Mouse (Mus musculus): ENCODE data around the gene Trabd. TPM values are rescaled to one million over a fixed set of nuclear protein-coding genes. Genes with fewer than 3 reads are reported as not detected.

The Trabd gene
- polyA plus RNA-seq, 1 experiment, result 52.5 TPM

GRCm38 (mm10) chr15:89060811-89061460 lies 14.0 kb upstream of the Trabd start:
- Histone ChIP-seq H3K4me3 (replicated peaks; ENCODE audit: insufficient read depth, low read depth, low read length) (peak overlapping the region; percentile 72), H3K4me1 (ENCODE audit: control insufficient read depth, insufficient read depth, low read length) (peaks cover 44% of the 10 kb centered on the region), H3K27ac (ENCODE audit: insufficient read depth, low read length) (peak overlapping the region; percentile 71), H3K27me3 (ENCODE audit: control insufficient read depth, insufficient read depth, low read length) (no peaks in the 10 kb centered on the region)
- TF ChIP-seq POLR2A (IDR thresholded peaks at IDR 0.05; ENCODE audit: borderline replicate concordance, insufficient read depth, low read length), result no peak
- no peak for TF ChIP-seq CTCF (IDR thresholded peaks at IDR 0.05; ENCODE audit: borderline replicate concordance, insufficient read depth, low read depth, low read length)
- WGBS, result 53% methylated on average over 12 of the region's 12 CpGs
- DNase-seq, result peak in 1 of 2 experiments; percentile 55

- Histone ChIP-seq H3K4me1 (ENCODE audit: control insufficient read depth, insufficient read depth, low read length) (peaks cover 51% of the 10 kb centered on the region), H3K4me3 (replicated peaks; ENCODE audit: insufficient read depth, low read depth, low read length) (no peak overlapping the region), H3K27me3 (ENCODE audit: control insufficient read depth, insufficient read depth, low read length) (no peaks in the 10 kb centered on the region), H3K27ac (ENCODE audit: insufficient read depth, low read length) (no peak overlapping the region)
- WGBS, result 80% methylated on average over 6 of the region's 6 CpGs
- TF ChIP-seq CTCF (IDR thresholded peaks at IDR 0.05; ENCODE audit: borderline replicate concordance, insufficient read depth, low read depth, low read length), result no peak
- TF ChIP-seq POLR2A (IDR thresholded peaks at IDR 0.05; ENCODE audit: borderline replicate concordance, insufficient read depth, low read length), result no peak
- DNase-seq, result peak; percentile 20 to 29
Measured at GRCm38 (mm10) chr15:89061761-89062517, 13.0 kb upstream of the Trabd start.

- Histone ChIP-seq H3K4me1 (ENCODE audit: control insufficient read depth, insufficient read depth, low read length) (peaks cover 51% of the 10 kb centered on the region), H3K27me3 (ENCODE audit: control insufficient read depth, insufficient read depth, low read length) (no peaks in the 10 kb centered on the region), H3K27ac (ENCODE audit: insufficient read depth, low read length) (peak overlapping the region; percentile 76), H3K4me3 (replicated peaks; ENCODE audit: insufficient read depth, low read depth, low read length) (no peak overlapping the region)
- DNase-seq, result peak; percentile 21 to 23
- WGBS, result 70% methylated on average over 5 of the region's 5 CpGs
- no peak for TF ChIP-seq POLR2A (IDR thresholded peaks at IDR 0.05; ENCODE audit: borderline replicate concordance, insufficient read depth, low read length)
- TF ChIP-seq CTCF (IDR thresholded peaks at IDR 0.05; ENCODE audit: borderline replicate concordance, insufficient read depth, low read depth, low read length), result no peak
Measured at GRCm38 (mm10) chr15:89062518-89062910, 12.4 kb upstream of the Trabd start.

- peaks cover 53% of the 10 kb centered on the region for H3K4me1 ChIP-seq (ENCODE audit: control insufficient read depth, insufficient read depth, low read length)
- H3K27me3 ChIP-seq (ENCODE audit: control insufficient read depth, insufficient read depth, low read length), result no peaks in the 10 kb centered on the region
- H3K27ac ChIP-seq (ENCODE audit: insufficient read depth, low read length), result peak overlapping the region; percentile 76
- WGBS, result 24% methylated on average over 7 of the region's 7 CpGs
- no peak overlapping the region for H3K4me3 ChIP-seq (replicated peaks; ENCODE audit: insufficient read depth, low read depth, low read length)
- peak in 1 of 2 experiments; percentile 39 for DNase-seq
- TF ChIP-seq CTCF (IDR thresholded peaks at IDR 0.05; ENCODE audit: borderline replicate concordance, insufficient read depth, low read depth, low read length) (no peak), POLR2A (IDR thresholded peaks at IDR 0.05; ENCODE audit: borderline replicate concordance, insufficient read depth, low read length) (no peak)
Measured at GRCm38 (mm10) chr15:89063001-89063400, 11.9 kb upstream of the Trabd start.

DNA sequence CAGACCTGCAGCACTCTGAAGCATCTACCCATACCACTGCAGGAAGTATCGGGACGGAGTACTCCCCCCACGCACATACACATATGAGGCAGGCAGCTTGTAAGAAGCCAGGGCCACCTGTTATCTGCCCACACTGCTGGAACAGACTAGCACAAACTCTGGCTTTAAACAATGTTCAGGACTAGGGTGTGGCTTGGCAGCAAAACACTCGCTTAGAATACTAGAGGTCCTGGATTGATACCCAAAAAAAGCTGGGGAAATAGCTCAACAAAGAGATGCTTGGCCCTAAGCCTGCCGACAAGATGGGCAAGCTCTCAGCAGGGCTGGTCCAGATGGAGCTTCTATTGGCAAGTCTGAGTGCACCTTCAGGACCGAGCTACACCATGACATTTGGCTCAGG lies 11.4 kb upstream of the Trabd start:
- WGBS, result 17% methylated on average over 6 of the region's 6 CpGs
- Histone ChIP-seq H3K27ac (ENCODE audit: insufficient read depth, low read length) (peak overlapping the region; percentile 81), H3K4me1 (ENCODE audit: control insufficient read depth, insufficient read depth, low read length) (peaks cover 59% of the 10 kb centered on the region), H3K27me3 (ENCODE audit: control insufficient read depth, insufficient read depth, low read length) (no peaks in the 10 kb centered on the region), H3K4me3 (replicated peaks; ENCODE audit: insufficient read depth, low read depth, low read length) (peak overlapping the region; percentile 5)
- no peak for TF ChIP-seq CTCF (IDR thresholded peaks at IDR 0.05; ENCODE audit: borderline replicate concordance, insufficient read depth, low read depth, low read length)
- TF ChIP-seq POLR2A (IDR thresholded peaks at IDR 0.05; ENCODE audit: borderline replicate concordance, insufficient read depth, low read length), result no peak
- peak; percentile 81 to 91 for DNase-seq

GRCm38 (mm10) chr15:89064891-89065290 lies 10.0 kb upstream of the Trabd start:
- no peak overlapping the region for H3K4me3 ChIP-seq (replicated peaks; ENCODE audit: insufficient read depth, low read depth, low read length)
- TF ChIP-seq POLR2A (IDR thresholded peaks at IDR 0.05; ENCODE audit: borderline replicate concordance, insufficient read depth, low read length) (no peak), CTCF (IDR thresholded peaks at IDR 0.05; ENCODE audit: borderline replicate concordance, insufficient read depth, low read depth, low read length) (no peak)
- 78% methylated on average over 5 of the region's 5 CpGs for WGBS
- no peak overlapping the region for H3K27ac ChIP-seq (ENCODE audit: insufficient read depth, low read length)
- peak; percentile 27 to 32 for DNase-seq
- H3K27me3 ChIP-seq (ENCODE audit: control insufficient read depth, insufficient read depth, low read length), result no peaks in the 10 kb centered on the region
- peaks cover 61% of the 10 kb centered on the region for H3K4me1 ChIP-seq (ENCODE audit: control insufficient read depth, insufficient read depth, low read length)

GRCm38 (mm10) chr15:89067609-89068008 lies 7.3 kb upstream of the Trabd start:
- peak; percentile 28 to 36 for DNase-seq
- no peaks in the 10 kb centered on the region for H3K27me3 ChIP-seq (ENCODE audit: control insufficient read depth, insufficient read depth, low read length)
- TF ChIP-seq POLR2A (IDR thresholded peaks at IDR 0.05; ENCODE audit: borderline replicate concordance, insufficient read depth, low read length), result no peak
- TF ChIP-seq CTCF (IDR thresholded peaks at IDR 0.05; ENCODE audit: borderline replicate concordance, insufficient read depth, low read depth, low read length), result no peak
- H3K4me3 ChIP-seq (replicated peaks; ENCODE audit: insufficient read depth, low read depth, low read length), result no peak overlapping the region
- WGBS, result 70% methylated on average over 35 of the region's 35 CpGs
- H3K27ac ChIP-seq (ENCODE audit: insufficient read depth, low read length), result no peak overlapping the region
- peaks cover 51% of the 10 kb centered on the region for H3K4me1 ChIP-seq (ENCODE audit: control insufficient read depth, insufficient read depth, low read length)

DNA sequence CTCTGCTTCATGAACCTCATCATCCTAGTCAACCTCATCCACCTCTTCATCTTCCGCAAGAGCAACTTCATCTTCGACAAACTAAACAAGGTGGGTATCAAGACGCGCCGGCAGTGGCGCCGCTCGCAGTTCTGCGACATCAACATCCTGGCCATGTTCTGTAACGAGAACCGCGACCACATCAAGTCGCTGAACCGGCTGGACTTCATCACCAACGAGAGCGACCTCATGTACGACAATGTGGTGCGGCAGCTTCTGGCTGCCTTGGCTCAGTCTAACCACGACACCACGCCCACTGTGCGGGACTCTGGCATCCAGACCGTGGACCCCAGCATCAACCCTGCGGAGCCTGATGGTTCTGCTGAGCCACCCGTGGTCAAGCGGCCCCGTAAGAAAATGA lies 6.7 kb upstream of the Trabd start:
- peaks cover 50% of the 10 kb centered on the region for H3K4me1 ChIP-seq (ENCODE audit: control insufficient read depth, insufficient read depth, low read length)
- H3K4me3 ChIP-seq (replicated peaks; ENCODE audit: insufficient read depth, low read depth, low read length), result no peak overlapping the region
- H3K27ac ChIP-seq (ENCODE audit: insufficient read depth, low read length), result no peak overlapping the region
- 56% methylated on average over 26 of the region's 26 CpGs for WGBS
- H3K27me3 ChIP-seq (ENCODE audit: control insufficient read depth, insufficient read depth, low read length), result no peaks in the 10 kb centered on the region
- TF ChIP-seq CTCF (IDR thresholded peaks at IDR 0.05; ENCODE audit: borderline replicate concordance, insufficient read depth, low read depth, low read length) (no peak), POLR2A (IDR thresholded peaks at IDR 0.05; ENCODE audit: borderline replicate concordance, insufficient read depth, low read length) (no peak)
- no peak for DNase-seq
